Mouse (Mus musculus) induced T-regulatory cell, adult 2 months (primary cell): Measurements from ENCODE around the gene Stil.
"Not testable (repeated sequence)": the region's sequence is repeated elsewhere in the genome, so short reads cannot be mapped to it uniquely, and the experiment has no call there.

Source experiments
- DNase-seq: peaks from one replicate; pipeline ENCODE4 v3.0.0-alpha.2; 2012; ENCODE audit warnings: low read depth

The Stil gene

DNA sequence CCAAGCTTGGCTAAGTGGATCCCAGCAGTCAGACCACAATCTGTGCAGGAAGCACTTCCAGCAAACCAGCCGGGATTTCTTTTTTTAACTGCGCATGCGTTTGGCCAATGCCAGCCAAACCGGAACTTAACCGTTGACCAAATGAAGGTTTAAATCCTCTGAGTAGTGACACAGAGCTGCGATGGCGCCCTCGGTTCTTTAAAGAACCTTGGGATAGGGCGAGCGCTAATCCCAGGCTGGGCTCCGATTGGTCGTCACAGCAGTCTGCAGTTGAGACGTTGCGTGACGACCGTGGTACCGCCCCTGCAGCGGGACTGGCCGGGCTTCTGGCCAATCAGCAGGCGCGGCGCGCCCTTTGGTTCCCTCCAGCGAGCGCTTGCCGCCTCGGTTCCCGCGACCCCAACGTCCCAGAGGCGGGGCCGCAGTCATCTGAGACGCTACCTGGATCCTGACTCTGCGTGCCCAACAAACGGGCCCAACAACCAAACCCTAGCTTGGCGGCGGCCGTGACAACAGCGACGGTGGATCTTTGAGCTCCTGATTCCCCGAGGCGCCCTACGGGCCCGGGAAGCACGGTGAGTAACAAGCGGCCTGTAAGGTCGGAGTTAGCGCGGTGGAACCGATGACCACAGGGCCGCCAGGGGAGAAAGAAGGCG, at the start of gene Stil:
Gene Stil, plus strand, starts transcription at position 387 of the 656 bp plus-strand sequence.
- DNase-seq = peak; percentile 98

DNA sequence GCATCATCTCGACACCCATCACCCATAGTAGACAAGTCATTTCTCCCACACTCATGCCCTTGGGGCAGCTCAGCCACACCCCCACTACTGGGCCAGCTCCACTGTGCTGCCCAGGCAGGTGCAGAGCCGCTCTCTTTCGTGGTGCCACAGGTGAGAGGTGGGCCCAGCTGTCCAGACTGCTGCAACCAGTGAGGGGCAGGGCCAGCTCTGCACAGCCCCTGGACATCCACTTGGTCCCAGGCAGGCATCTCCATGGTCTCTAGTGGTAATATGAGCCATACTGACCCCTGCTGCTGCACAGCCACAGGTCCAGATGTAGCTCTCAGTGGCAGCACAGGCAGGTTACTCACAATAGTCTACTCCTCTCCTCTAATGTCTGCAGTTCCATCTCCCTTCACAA, 46.8 kb upstream of the Stil start:
- no peak for DNase-seq

DNA sequence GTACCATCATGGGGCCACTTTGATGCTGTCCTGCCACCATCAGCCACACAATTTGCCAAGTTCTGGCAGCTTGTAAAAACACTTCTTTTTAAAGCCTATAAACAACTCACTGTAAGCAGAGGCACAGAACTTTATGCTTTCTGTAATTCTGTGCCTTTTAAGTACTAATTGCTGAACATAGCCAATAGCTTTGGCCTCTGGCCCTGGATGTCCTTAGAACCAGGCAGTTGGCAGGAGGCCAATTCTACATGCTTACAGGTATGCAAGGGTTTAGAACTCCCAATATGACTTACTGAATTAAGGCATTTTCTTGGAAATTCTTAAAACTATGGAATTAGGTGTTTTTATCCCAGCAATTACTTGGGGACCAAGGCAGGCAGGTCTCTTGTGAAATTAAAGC, 42.6 kb upstream of the Stil start:
- DNase-seq = no peak

DNA sequence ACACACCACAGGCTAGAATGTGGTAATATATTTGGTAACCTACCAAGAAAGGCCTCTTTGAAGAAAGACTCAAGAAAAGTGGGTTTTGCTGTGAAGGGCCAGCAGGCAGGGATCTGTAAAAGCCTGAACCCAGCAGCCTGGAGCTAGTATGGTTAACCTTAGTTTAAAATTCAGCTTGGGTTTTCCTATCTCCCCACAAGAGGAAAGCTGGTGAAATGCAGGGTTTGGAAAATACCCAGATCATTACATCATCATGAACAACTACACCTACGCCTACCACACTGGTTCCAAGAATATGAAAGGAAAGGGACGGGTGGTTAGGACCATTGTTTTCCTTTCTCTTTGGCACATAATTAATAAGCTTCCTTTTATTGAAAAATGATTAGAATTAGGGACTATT, 41.7 kb upstream of the Stil start:
- no peak for DNase-seq

DNA sequence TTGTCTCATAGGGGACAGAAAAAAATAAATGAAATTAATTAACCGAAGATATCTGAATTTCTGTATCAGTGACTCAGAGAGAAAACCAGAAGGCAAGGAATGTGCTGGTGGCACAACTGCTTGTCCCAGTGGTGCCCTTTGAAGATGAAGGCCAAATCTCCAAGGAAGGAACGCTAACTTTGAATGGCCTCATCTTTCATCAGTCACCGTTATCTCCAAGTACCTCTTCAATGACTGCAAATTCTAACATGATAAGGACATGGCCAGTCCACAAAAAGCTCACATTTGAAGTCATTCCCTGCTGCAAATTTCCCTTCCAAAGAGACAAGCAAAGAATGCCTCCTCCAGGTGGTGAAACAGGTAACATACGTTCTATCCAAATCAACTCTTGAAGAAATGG, 41.2 kb upstream of the Stil start:
- DNase-seq = no peak

DNA sequence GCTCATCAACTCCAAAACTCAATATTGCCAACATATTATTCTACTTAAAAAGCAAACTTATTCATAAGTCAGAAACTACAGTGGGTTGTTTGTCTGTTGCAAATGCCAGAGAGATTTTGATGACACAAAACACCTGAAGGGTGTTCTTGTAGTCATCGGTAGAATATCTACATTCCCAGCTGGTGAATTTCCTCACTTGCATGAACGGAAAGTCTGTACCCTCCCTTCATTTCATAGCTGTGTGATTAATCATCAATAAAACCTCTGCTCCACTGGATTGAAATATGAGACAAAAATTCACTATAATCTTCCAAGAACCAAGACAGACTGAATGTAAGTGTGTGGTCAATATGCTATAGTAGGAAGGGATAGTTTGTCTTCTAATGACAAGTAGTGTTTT, 40.4 kb upstream of the Stil start:
- DNase-seq = no peak

DNA sequence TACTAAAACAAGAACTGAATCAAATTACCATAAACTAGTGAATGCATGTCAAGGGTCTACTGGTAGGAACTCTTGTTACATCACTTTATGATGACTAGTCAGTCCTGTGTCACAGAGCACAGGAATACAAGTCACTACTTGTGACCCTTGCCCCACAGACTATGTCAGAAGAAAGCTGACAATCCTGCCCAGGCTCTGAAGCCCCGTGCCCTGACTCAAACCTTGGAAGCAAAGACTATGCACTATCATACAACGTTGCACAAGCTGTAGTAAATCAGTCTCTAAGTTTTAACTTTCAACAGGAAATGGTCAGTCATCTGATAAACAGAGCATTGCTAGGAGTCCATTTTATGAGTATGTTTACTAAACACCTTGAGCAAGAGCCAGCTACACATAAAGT, 39.1 kb upstream of the Stil start:
- not testable (repeated sequence) for DNase-seq

DNA sequence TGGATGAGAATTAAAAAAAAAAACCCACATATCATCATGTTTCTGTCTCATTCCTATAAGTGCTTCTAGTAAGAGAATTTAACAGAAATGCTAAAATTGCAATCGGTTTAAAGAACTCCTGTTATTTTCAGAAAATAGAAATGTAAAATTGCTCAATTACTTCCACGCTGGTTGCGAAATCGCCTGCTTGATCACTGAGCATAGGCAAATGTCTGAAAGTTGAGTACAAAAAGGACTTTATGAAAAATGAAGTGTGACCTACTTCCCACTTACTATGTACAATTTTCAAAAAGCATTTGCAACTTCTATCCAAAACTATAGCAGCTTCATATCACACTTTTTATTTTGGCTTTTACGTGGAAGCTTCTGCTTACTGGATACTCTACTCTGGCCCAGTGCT, 29.2 kb upstream of the Stil start:
- no peak for DNase-seq

DNA sequence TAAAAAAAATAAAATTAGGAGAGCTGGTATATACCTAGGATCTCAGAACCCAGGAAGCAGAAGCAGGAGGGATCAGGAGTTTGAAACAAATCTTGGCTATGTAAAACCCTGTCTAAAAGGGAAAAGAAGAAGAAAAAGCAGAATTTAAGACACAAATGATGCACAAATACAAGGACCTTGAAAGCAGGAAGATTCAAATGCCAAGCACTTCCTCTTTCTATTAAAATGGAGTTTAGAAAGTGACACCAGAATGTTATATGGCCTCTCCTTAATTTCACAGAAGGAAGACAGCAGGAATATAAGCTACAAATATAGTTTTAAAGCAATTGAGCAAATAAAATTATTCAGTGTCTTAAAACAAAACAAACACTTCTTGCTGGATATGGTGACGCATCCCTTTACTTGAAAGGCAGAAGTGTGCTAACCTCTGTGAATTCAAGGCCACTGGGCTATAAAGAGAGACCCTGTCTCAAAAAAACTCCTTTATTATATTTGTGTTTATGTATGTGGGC, 26.7 kb upstream of the Stil start:
- no peak for DNase-seq

DNA sequence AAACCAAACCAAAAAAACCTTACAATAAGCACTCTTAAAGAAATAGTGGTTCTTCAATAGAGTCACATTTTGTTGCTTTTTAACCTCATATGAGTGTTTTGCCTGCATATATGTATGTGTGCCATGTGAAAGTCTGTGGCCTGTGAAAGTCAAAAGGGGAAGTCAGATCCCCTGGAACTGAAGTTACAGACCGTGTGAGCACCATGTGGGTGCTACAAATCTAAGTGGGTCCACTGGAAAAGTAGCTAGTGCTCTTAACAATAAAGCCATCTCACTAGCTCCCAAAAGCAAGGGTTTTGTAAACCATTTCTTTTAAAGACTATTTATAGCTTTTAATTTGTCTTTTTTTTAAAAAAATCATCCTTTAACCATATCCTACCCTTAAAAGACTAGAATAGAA, 17.3 kb upstream of the Stil start:
- no peak for DNase-seq

DNA sequence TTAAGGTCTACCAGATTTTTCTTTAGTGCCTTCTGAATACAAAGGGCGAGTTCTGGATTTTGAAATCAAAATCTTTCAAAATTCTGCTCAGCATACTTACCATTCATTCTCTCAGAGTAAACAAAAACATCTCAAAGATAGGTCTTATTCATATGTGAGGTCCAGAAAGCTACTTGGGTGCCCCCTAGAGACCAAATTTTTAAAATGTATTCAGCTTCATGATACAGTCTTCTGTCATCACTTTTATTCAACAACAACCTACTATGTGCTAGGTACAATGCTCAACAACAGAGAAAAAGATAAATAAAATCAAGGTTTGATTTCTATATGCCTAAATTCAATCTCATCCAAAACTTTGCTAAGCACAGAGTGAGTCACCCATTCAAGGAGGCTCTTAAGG, 16.9 kb upstream of the Stil start:
- peak; percentile 75 for DNase-seq

DNA sequence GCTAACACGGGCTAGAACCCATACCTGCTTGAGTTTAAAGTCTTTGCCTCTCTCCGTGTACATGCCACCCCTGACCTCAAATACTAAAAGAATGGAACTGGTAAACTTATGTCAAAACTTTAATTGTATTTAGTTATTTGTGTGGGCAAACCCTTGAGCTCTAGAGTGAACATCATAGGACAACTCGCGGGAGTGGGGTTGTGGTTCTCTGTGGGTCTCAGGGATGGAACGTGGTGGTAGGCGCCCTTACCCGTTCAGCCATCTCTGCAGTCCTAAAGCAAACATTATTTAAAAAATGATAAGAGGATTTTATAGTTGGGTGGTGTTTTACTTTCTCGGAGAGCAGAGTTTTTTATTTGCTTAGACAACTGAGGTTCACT, 13.8 kb upstream of the Stil start:
- no peak for DNase-seq

DNA sequence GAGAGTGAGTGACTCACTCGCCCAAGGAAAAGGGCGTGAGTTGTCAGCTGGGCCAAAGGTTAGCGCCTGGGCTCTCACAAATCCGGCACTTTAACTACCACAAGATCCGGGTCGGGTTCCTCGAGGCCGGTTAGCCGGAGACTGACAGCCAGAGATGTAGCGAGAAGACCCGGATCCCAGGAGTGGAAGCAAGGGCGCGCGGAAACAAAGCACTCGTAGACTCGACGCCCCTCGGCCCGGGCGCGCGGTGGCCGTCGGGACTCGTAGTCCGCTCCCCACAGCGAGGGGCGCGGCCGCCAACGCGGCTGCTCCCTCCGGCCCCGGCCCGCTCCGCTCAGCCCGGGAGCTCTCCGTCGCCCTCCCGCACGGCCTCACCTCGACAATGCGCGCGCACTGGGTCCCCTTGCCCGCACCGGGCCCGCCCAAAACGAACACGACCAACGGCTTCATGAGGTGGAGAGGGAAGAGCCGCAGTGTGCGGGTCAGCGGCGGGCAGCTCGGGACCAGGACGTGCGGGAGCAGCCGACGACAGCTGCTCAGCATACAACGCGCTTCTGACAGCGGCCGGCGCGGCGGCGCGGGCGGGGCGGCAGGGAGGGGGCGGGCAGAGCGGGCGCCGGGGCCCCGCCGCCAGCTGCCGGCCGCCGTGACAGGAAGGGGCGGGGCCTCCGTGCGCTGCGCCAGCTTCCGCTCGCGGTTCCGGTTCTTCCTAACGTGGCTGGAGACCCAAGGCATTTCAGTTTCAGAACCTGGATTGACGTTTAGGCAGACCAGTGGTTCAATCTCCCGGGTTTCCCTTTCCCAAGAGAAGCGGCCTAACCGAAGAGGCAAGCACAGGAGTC, 13.1 kb upstream of the Stil start, which contains the start of gene Cmpk1:
Gene Cmpk1, minus strand, starts transcription at position 651 of the 842 bp plus-strand sequence.
- DNase-seq = peak; percentile 91

DNA sequence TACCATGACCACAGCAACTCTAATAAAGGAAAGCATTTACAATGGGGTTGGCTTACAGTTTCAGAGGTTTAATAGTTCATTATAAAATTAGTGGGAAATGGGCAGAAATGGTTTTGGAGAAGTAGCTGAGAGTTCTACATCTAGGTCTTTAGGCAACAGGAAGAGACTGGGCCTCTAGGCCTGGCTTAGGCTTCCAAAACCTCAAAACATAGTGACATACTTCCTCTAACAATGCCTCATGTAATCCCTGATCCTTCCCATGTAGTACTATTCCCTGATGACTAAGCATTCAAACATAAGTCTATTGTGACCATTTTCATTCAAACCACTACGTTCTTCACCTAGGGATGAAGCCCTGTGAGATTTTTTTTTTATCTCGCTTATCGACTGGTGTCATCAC, 5.7 kb upstream of the Stil start:
- no peak for DNase-seq

DNA sequence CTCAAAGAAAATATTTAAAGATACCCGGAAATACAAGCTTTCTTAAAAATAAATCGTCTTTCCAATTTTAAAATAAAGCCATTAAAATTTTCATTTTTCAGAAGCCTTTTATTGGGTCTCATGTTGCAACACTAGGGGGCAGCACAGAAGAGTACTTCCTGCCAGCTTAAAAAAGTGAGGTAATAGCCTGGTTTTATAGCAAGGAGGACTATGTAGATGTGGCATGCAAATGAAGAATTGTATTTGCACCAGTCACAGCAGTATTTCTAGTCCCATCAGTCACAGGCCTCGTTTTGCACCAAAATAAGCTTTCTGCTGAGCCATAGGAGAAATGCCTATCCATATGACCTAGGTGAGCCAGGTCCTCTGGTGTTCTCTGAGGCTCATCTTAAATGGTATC, 2.9 kb upstream of the Stil start:
- peak; percentile 85 for DNase-seq

DNA sequence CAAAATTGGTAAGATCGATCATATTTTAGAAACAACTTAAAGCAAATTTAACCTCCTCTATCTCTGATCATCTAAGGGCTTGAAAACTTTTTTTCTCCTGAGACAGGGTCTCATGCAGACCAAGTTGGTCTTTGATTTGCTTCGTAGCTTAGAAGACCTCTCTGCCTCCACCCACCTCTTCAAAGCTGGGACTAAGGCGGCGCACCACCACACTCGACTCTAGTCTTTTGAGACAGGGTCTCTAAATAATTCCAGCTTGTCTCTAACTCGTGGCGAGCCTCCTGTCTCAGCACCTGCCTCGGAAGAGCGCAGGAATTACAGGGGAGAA, 550 bp upstream of the Stil start:
- DNase-seq = no peak

DNA sequence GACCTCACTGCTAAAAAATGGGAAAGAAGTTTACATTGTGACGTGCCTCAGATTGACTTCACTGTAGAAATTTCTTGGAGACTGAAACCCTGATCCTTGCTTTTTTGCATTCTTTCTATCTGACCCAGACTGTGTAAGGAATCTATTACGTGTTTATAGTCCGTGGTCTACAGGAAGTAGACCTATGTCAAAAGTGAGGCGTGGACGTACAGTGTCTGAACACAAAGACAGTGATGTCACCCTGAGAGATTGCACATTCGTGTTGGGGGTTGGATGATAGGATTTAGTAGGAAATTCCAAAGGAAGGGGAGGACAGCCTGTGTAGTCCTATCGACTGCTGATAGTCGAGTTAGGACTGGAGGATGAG, 453 bp downstream of the Stil start:
- peak; percentile 64 for DNase-seq

DNA sequence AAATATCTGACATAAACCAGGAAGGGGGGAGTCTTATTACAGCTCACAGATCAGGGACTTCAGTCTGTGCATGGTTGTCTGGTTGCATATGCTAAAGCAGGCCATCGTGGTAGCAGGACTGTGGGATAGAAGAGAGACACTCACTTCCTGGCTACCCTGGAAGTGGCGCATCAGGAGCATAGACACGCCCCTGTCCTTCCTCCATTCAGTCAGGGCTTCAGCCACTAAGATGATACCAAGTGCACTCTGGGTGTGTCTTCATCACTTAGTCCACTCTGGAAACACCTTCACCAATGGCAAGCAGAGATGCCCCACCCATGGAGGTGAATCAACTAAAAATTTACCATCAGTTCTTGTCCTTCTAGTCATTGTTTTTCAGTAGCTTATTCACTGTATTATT, 14.3 kb downstream of the Stil start:
- no peak for DNase-seq

DNA sequence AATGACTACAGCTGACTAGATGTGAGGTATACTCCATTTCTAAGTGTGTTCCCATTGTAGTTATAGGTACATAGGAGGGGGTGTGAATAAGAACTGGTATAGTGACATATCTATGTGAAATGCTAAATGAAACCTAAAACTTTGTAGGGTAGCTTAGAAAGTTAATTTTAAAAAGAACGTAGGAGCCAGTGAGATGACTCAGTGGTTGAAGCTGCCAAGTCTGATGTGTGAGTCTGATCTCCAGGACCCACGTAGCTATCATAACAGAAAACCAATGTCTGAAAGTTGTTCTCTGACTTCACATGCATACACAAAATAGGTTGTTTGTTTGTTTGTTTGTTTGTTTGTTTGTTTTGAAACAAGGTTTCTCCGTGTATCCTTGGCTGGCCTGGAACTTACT, 20.0 kb downstream of the Stil start:
- no peak for DNase-seq

DNA sequence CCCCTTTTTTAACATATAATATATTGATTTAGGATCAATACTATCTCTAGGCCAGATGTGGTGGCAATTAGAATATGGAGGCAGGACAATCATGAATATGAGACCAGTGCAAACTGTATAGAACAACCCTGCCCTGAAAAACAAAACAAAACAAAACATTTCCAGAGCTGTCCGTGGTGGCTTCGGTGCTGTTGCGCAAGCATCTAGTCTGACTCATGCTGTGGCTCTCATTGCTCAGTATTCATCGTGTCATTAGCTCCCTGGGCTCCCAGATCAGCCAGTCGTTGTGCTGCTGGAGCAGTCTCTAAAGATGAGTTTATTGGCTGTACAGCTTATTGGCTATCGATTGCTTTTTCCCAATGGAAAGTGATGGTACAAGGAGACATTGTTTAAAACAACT, 35.1 kb downstream of the Stil start:
- no peak for DNase-seq

DNA sequence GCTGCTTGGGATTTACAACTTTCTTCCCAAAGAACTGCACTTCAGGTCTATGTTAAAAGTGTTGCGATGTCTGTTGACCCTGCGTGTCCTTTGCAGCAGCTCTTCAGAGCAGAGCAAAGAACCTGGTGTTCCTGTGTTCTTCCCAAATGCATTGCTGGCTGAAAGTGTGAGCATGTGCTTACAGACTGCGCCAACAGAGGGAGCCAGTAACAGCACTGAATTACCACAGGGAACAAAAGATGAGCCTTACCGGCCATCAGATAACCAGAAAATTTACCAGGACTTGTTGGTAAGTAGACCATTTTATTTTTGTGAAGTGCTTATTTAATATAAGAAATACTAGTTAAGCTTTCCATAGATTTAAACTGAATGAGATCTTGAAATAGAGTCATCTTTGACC, 38.3 kb downstream of the Stil start:
- DNase-seq = peak; percentile 65

DNA sequence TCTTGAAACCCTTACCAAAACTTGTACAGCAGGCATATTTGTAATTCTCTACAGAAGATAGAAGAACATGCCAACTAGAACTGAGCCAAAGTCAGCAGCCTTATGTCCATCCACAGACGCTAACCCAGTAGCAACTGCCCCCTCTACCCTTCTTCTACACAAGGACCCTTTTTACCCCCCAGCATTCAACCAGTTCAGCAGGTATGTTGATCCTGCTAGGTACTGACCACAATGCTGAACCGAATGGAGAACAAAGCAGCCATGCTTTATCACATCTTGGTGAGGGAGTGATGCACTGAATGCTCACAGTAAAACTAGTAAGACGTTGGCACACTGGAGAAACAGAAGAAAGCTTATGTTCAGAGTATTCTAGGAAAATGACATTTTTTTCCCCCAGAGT, 45.7 kb downstream of the Stil start:
- no peak for DNase-seq

DNA sequence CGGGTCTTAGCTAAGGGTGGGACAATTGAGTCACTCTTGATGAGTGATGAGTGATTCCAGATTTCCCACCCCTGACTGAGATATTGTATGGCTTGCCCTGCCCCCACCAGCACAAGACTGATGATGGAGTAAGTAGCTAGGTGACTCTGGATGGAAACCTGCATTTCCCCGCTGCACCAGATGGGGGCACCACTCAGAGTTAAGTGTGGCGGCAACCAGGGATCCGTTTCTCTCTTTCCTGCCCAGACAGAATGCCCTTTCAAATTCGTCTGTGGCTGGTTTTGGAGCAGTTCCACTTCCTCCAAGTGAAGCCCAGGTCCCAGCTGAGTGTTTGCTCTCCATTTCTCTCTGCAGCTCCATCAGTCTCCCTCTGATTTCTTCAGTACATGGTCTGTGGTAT, 47.8 kb downstream of the Stil start:
- peak; percentile 77 for DNase-seq

DNA sequence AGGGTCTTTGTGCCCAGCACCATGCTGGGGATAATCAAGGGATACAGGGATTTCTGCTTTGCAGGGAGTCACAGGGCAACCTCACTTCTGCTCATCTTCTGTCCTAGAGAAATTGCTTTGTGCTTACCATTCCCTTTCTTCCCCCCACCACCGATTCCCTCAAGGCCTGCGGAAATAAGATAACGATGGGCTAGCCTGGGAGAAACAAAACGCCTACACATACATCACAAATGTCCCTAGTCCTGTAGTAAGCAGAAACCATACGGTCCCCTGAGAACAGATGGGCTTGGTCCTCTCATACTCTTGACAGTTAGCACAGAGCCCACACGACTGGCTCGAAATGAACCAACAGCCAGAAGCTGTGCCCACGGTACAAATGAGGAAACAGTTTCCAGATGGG, 48.2 kb downstream of the Stil start:
- no peak for DNase-seq
